Mouse (Mus musculus) thymus, adult 18-20 months (tissue): ENCODE results near the gene C87436.
"Not testable (repeated sequence)": the region's sequence is repeated elsewhere in the genome, so short reads cannot be mapped to it uniquely, and the experiment has no call there.

ENCODE experiments used
- DNase-seq, 2 experiments: peaks; one replicate each; pipeline ENCODE4 v3.0.0; 2022; ENCODE audit warnings: mixed read lengths in 2 of 2

The C87436 gene

DNA sequence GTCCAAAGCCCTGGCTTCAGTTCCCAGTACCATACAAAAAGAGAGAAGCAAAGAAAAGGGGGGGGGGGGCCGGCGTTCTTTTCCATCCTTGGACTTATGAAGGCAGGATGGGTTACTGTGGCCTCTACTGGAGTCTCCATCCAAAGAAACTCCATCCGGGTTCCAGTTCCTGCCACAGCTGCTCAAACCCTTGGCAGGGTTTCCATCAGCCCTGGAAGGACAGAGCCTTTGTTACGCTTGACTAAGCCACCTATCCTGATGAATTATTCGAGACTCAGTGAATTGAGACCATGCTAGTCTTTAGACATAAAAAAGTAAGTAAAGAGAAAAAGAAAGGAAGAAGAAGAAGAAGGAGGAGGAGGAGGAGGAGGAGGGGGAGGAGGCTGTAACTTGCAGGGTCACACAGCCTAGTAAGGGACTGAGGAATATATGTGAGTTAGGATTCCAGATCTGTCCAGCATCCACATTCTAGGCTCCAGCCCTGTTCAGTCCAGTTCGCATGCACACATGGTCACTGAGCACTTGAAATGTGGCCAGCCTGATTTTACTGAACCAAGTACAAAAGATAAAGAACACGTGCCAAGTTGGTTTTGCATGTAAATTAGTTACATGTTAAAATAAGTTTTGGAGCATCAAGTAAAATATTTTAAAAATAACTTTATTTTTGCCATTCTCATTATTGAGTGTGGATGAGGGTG, 47.9 kb downstream of the C87436 start:
- DNase-seq = no peak

DNA sequence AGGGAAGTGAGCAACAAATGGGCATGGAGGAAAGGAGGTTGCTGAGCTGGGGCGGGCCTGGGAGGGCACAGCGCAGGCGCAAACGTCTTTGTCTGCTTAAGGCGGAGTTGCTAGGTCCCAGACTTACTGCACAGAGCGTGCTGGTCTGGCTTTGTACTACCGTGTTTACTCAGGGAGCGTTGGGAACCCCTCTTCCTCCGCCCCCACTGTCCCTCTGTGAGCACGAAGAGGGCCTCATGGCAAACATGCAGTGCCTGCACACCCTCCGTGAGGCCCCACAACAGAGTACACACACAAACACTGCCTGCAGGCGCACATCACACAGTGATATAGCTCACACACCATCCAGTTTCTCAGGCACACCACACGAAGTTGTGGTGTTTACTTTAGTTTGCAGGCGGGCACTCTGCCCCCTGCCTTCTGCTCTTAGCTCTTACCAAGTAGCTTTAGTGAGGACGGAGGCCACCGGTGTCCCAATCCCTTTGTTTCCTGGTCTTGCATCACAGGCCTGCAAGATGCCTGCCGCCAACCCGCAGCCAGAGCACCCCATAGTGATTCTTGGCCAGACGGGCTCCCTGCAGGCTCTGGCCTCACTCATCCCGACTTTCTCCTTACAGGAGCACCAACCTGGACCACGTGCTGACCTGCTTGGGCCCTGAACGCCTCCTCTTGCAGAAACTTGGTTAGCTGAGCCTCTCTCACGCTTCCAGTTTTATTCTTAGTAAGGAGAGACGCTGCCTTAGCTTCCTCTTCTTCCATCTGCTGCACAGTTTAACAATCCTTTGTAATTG, 49.4 kb downstream of the C87436 start:
- DNase-seq = peak; percentile 81 to 85

DNA sequence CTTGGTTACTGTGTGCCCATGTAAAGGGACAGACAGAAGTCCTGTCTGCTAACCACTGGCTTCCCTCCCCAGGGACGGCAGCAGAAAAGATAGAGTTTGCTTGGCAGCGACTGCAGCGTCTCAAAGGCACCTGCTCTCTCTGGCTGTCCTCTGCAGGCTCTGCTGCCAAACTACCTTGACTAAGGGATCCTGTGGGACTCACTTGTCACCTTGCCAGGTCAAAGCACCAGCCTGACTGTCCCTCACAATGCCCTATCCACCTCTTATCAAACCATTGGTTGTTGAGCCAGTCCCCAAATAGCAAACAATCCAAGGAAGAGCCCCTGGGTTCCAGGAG, 49.9 kb downstream of the C87436 start:
- no peak for DNase-seq

DNA sequence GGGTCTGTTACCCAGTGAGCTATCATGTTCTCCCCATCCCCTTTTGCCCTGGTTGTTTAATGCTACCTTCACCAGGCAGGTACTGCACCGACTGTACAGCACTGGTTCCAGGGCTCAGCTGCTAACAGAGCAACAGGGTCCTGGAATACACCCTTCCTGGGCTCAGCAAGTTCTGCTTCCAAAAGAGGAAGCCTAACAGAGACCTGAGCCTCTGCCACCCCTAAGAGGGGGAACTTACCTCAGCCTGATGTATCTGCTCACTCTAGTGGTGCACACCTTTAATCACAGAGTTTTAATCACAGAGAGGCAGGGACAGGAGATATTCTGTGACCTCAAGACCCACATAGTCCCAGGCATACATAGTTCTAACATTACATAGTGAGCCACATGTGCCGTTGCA, 51.8 kb downstream of the C87436 start:
- DNase-seq = no peak

DNA sequence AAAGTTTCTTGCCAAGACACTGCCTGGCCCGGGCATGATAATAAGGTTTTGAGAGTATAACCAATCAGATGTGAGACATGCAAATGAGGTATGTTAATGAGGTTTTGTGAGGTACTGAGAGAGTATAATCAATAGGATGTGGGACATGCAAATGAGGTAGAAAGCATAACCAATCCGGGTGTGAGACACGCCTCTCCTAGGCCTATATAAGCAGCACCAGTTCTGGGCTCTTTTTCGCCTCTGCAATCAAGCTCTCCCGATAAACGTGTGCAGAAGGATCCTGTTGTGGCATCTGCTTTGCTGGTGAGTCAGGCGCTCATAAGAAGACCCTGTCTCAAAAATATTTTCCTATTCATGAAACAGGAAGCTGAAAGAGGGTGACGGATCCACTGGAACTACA, 52.2 kb downstream of the C87436 start:
- DNase-seq = not testable (repeated sequence)

DNA sequence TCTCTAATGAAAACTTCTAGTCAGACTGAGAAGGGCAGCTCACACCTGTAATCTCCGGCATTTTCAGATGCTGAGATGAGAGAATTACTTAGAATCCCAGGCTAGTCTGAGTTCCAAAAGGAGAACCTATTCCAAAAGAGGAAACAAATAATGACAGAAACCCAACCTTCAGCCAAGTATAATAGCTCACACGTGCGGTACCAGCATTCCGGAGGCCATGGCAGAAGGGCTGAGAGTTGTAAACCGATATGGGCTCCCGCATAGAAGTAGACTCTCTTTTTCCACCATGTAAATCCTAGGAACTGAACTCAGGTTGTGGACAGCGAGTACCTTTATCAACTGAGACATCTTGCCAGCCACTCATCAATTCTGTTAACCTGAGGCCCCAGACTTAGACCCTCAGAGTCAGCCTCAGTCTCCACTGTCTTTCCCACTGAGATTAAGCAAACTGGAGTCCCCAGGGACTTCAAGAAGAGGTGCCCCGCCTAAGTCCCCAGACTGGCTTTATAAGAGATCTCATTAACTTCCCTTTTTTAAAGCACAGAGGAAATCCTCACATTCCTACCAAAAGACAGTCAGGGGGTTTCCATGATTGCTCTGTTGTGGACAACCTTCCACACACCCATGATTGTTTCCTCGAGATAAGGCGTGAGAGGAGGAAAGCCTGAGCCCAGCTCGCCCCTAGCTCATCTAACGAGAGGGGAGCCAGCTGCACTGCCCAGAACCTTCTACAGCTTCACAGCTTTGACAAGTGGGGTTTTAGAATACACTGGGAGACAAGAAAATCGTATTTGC, 55.5 kb downstream of the C87436 start:
- DNase-seq = no peak

DNA sequence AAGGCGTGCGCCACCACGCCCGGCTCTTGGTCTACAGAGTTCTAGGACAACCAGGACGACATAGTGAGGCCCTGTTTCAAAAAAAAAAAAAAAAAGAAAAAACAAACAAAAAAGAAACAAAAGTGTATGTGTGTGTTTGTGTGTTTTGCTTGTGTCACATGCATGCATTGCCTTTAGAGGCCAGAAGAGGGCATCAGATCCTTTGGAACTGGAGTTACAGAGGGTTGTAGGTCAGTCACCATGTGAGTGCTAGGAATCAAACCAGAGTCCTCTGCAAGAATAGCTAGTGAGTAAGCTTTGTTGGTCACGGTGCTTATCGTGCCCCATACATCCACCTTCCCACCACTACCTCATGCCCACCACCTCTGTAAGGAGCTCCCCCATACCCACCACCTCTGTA, 56.6 kb downstream of the C87436 start:
- DNase-seq = no peak

DNA sequence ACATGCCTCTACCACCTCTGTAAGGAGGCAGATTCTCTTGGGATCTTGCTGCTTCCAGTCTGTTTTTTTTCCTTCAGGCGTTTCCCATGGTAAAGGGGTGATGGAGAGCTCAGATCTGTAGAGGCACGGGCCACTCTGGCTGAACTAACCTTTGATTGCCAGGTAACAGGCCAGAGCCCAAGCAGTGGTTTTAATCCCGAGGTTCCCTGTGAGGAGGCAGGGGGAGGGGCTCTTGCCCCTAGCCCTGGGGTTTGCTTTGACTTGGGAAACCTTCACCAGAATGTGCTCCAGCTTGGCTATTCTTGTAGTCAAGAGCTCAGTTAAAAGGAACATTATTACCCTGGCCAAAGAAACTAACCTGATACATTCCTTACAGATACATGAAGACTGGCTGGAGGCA, 57.5 kb downstream of the C87436 start:
- no peak for DNase-seq

DNA sequence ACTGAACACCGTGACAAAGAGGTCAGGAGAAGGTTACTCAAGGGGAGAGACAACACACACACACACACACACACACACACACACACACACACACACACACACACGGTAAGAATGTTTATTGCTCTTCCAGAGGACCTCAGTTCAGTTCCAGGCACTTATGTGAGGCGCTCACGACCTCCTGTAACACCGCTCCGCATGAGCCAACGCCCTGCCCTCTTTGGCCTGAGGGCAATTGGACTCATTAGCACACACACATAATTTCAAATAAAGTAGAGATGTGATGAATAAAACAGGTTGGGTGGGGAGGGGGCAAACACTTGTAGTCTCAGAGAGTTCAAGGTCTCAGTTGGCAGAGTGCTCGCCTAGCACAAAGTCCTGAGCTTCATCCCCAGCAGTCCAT, 58.0 kb downstream of the C87436 start:
- no peak for DNase-seq

DNA sequence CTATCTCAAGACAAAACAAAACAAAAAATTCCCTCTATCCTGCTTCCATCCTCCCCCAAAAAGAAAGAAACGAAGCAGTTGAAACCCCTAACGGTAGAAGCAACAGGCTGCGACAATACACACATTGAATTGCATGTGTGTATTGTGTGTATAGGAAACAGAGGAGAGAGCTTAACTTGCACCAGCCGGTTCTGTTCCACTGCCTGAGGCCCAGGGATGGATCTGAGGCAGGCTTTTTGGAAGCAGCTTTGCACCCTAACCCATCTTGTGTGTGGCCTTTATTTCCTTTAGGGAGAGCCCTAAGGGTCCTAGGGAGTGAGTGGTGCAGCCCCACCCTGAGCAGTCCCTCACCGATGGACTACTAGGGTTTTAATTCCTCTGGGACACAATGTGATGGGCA, 58.4 kb downstream of the C87436 start:
- no peak for DNase-seq

DNA sequence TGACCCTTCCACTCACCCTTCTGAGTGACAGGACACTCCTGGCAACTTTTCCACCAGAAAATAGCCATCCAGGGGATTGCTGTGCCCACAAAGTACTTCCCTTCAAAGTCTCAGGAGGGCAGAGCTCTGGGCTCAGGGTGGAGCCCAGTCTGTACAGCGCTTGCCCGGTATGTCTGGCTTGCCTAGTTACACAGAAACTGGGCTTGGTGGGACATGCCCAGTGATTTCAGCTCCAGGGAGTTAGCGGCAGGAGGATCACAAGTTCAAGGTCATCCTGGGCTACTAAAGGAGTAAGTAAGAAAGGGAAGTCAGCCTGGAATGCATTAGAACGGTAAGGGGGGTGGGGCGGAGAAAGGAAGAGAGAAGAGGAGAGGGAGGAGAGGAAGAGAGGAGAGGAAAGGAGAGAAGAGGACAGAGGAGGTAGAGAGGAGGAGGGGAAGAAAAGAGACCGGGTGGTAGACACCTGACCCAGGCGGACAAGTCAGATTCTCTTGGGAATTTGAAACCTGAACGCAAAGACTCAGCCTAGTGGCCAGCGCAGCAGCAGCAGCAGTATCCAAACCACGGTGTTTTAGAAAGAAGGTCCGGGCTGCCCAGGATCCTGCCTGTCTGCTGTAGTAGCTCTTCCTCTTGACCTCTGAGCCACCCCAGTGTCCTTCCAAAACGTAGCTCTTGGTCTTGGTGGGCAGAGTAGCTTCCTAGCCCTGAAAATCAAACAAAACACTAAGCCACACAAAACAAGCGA, 59.1 kb downstream of the C87436 start:
- no peak for DNase-seq

DNA sequence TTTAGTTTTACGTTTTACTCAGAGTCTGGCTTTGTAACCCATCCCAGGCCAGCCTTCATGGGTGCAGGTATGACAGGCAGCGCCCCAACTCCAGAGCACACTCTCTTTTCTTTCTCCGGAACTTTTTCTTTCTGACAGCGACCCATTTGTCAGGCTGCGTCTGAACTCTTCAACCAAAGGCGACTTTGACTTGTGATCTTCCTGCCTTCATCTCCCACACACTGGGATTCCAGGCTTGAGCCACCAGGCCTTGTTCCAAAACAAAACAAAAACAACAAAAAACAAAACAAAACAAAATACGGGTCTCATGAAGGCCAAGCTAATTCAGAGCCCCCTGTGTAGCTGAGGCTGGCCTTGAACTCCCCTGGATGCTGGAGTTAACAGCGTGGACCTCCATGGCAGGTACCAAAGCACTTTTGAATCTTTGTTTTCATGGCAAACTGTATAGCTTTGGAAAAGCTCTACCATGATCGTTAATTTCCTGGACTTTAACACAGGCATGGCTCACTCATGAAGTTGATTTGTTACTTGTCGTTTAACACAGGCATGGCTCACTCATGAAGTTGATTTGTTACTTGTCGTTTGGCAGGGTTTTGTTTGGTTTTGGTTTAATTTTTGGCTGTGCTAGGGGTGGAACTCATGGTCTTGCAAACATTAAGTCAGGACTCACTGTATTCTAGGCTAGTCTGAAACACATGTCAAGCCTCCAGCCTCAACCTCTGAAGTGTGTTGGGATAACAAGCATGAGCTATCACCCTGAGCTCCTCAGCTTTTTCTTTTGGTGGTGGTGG, 60.0 kb downstream of the C87436 start:
- DNase-seq = no peak

DNA sequence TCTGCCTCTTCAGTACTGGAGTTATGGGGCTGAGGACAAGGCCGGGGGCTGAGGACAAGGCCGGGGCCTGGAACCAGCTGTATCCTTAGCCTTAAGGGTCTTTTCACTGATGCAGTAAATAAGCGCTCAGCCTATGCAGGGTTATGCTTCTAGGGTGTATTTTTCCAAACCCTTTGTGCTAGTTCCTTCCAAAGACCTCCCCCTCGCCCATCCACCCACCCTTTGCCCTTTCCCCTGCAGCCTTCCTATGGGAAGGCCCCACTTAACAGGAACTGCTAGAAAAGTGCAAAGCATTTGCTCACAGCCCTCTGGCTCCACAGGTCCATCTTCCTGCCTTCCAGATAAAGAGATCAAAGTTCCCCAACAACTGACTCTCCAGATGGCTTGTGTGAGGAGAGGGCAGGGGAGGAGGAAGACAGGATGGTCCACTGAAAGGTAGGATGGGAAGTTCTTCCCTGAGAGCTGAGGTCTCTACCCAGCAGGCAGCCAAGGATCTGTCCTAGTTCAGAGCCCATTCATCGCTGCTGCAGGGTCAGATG, 61.5 kb downstream of the C87436 start:
- no peak for DNase-seq

DNA sequence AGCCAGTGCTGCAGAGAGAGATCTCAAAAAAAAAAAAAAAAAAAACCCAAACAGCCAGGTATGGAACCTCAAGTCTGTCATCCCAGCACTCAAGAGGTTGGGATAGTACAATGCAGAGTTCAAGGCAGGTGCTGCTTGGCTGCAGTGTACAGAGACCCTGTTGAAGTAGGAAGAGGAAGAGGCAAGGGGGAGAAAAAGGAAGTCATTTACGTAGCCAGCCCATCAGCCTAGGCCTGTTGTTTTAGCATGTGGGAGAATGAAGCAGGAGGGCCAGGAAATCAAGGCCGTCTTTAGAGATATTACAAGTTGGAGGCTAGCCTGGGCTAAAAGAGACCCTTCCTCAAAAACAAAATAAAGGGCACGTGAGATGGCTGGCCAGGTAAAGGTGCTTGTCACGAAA, 65.3 kb downstream of the C87436 start:
- no peak for DNase-seq

DNA sequence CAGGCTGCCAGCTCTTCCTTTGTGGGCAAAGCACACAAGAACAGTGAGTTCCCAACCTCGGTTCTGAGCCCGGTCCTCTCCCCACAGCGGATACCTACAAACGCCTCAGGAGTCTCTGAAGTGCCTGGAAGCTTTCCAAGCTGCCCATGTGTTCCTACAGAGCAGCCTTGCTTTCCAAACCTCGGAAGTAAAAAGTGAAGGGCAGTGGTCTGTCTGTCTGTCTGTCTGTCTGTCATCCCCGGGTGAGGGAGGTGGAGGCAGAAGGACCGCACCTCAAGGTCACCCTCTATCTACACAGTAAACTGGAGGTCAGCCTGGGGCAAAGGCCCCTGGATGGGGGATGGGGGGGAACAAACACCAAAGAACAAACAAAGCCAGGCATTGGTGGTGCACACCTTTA, 67.5 kb downstream of the C87436 start:
- no peak for DNase-seq

DNA sequence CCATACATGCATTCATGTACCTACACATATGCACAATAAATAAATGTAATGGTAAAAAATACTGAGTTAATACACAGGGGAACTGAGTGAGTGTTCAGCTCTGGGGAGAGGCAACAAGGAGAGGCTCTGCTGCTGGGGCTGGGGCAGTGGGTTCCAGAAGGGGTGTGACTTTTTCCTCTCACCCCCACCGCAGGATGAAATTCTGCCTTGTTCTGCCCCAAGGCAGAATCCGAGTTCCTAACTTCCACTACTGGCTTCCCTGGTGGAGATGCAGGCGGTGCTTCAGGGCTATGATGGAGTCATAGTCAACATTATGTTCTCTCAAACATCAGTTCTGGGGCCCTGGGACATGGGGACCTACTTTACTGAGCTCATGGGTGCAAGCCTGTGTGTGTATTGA, 68.1 kb downstream of the C87436 start:
- no peak for DNase-seq

DNA sequence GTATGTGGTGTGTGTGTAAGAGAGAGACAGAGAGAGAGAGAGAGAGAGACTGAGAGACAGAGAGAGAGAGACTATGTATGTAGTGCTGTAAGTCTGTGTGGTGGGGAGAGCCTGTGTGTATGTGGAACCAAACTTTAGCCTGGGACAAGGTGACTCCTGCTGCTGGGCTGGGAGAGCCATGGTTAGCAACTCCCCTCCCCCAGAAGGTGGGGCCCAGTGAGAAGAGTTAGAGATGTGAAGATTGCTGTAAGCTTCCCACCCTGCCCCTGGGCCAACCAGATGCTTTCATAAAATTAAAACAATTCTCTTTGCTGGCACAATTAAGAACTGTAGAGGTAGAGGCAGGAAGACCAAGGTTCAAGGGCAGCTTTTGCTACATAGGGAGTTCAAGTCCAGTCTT, 68.9 kb downstream of the C87436 start:
- DNase-seq = no peak

DNA sequence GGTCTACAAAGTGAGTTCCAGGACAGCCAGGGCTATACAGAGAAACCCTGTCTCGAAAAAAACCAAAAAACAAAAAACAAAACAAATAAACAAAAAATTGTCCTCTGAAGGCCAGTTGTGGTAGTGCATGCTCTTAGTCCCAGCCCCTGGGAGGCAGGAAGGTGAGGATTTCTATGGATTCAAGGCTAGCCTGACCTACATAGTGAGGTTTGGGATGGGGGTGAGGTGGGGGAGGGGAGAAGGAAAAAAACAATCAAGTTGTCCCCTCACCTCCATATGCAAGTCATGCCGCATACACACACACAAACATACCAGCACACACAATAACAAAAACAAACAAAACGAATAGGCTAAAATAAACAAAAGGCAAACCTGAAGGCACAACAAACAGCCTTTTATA, 70.6 kb downstream of the C87436 start:
- DNase-seq = no peak

DNA sequence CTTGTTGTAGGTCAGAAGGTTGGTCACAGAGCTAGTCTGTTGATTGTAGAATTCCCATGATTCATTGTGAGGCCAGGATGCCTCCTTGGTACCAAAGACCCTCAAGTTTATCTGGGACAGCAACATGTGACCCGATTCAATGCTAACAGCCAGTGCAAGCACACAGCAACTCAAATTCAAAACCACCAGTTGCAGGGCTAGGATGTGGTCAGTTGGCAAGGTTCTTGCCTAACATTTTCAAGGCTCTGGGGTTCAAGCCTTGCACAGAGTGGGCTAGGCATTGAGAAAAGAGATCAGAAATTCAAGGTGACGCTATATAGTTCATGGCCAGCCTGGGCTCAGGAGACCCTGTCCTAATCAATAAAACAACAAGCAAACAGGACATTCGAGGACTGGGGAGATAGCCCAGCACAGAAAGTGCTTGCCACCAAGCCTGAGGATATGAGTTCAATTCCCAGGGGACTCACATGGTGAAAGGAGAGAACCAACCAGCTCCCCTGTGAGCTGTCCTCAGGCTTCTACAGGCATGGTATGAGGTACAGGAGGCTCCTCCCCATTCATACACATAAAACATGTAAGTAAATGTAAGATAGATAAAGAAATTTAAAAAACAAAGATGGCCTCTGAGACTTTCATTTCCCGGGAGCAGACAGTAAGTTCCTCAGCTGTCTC, 71.2 kb downstream of the C87436 start:
- no peak for DNase-seq

DNA sequence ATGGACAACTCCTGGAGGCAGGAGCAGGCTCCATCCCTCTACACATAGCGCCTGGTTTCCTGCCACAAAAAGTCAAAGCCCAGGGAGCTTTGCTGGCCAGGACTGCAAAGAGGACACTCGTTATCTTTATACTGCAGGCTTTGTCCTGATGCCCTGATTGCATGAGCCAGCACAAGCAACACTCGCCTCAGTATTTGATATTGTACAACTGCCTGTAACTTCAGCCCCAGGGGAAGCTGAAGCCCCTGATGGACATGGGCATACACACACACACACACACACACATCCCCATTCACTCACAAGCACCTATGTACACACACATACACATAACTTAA, 71.7 kb downstream of the C87436 start:
- DNase-seq = no peak

DNA sequence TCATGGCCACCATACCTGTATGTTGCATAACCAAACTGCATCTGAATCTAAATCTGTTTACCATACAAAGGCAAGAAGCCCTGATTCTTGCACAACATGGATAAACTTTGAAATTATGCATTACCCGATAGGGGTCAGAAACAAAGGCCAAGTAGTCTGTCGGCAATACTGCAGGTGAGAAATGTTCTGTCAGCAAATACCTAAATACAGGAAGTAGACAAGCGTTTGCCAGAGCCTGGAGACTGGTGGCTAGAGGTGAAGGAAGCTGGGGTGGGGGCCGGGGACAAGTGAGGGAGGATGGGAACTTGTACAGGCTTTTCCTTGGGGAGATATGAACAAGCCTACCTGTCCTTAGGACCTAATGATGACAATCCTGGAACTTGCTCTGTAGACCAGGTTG, 72.8 kb downstream of the C87436 start:
- DNase-seq = no peak

DNA sequence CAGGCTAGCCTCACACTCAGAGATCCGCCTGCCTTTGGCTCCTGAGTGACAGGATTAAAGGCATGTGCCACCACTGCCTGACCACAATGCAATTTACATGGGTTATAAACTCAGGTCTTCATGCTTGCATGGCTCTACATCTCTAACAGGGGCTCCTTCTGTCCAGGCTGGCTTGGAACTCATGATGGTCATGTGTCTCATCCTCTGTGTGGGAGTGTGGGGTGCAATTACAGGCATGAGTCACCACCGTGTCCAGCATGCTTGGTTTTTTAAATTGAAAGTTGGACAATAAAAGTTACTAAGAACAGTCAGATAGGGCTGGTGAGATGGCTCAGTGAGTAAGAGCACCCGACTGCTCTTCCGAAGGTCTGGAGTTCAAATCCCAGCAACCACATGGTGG, 75.1 kb downstream of the C87436 start:
- DNase-seq = no peak
